Mouse (Mus musculus): Measurements from ENCODE around the gene Trim30c.

- TF ChIP-seq CTCF (IDR thresholded peaks at IDR 0.05; ENCODE audit: borderline replicate concordance, insufficient read depth, low read depth, low read length) (no peak), POLR2A (IDR thresholded peaks at IDR 0.05; ENCODE audit: borderline replicate concordance, insufficient read depth, low read length) (no peak)
These were observed 30.8 kb downstream of the Trim30c start, which contains the start of gene Trim30b for GRCm38 (mm10) chr7:104369736-104370414.
